26 mouse cellular contexts compared by ENCODE assay signal in the genomic region with DNA sequence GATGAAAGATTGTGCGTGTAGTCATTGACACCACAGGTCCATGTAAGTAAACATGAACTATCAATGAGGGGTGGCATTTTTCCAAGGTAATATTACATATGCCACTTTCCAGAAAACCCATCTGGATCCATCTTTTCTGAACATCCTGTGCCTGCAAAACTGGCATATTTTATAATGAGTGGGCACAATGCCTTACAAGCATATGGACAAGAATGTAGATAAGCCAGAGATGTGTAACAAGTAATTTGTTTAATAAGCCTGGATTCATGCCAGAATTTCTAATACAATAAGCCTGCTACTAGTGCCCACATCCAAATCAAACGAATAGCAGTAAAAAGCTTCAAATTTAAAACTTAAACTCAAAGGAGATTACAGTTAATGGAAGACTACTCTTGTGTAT.
A peak's percentile ranks its signal among the peaks of the same experiment; 100 is the strongest.
DNase-seq lines count a peak whose midpoint lies in the region; ATAC-seq and TF ChIP-seq lines count a peak whose summit lies in the region.
"Had no signal": no experiment of that assay in that cellular context is flagged by ENCODE, and none has a peak within 500 bp of the region (broad histone marks: within the 10 kb centered on the region; RNA-seq: fewer than 3 reads in every experiment).

No protein-coding gene starts in this region.

- no peaks in the 10 kb centered on the region for H3K36me3 ChIP-seq in forebrain, embryonic 13.5 days (ENCODE audit: poor library complexity, severe bottlenecking)
- no peaks in the 10 kb centered on the region for H3K36me3 ChIP-seq in forebrain, embryonic 12.5 days (replicated peaks)
- no peaks in the 10 kb centered on the region for H3K36me3 ChIP-seq in midbrain, postnatal 0 days (ENCODE audit: insufficient read depth, low read length)
- H3K36me3 ChIP-seq in midbrain, embryonic 16.5 days (ENCODE audit: control insufficient read depth, insufficient read depth, low read length) = no peaks in the 10 kb centered on the region
- H3K36me3 ChIP-seq: embryonic facial prominence, embryonic 13.5 days; heart, embryonic 13.5 days; liver, embryonic 13.5 days; midbrain, embryonic 12.5 days had no signal

- peak; percentile 3 to 32 for DNase-seq in layer of hippocampus, adult 18-20 months (ENCODE audit: low spot score in 2 of 2)
- DNase-seq in layer of hippocampus, postnatal 36 days = no peak
- peak; percentile 21 for DNase-seq in midbrain, postnatal 0 days (ENCODE audit: low spot score)
- peak; percentile 32 for DNase-seq in layer of hippocampus, adult 9-11 months
- no peak for DNase-seq in right cerebral cortex, adult 2 months (ENCODE audit: low spot score in 2 of 2)
- DNase-seq: adrenal gland, postnatal 25 days; cerebellum, adult 11 months; cerebellum, adult 9-10 months; gastrocnemius, postnatal 10 days; heart, postnatal 10 days; kidney, adult 18-20 months; kidney, postnatal 36 days; liver, embryonic 13.5 days; lung, adult 18-20 months; lung, postnatal 4 days; spleen, adult 18-20 months; thymus, postnatal 14 days had no signal

- ATAC-seq in forebrain, embryonic 13.5 days = peak; percentile 53; the same call in 1 of the 2 replicates
- no peak for ATAC-seq in forebrain, embryonic 12.5 days (ENCODE audit: low FRiP score)
- ATAC-seq in midbrain, postnatal 0 days (ENCODE audit: low FRiP score) = no peak
- ATAC-seq in midbrain, embryonic 16.5 days = no peak
- ATAC-seq: lung, postnatal 0 days had no signal

- no peak overlapping the region for H3K4me2 ChIP-seq in forebrain, embryonic 13.5 days
- no peak overlapping the region for H3K4me2 ChIP-seq in forebrain, embryonic 12.5 days
- H3K4me2 ChIP-seq in midbrain, postnatal 0 days (ENCODE audit: low read depth, low read length, poor library complexity, severe bottlenecking) = no peak overlapping the region
- H3K4me2 ChIP-seq in midbrain, embryonic 16.5 days (ENCODE audit: low read length) = no peak overlapping the region
- H3K4me2 ChIP-seq: embryonic facial prominence, embryonic 13.5 days; heart, embryonic 13.5 days; hindbrain, embryonic 14.5 days; liver, embryonic 13.5 days; midbrain, embryonic 12.5 days had no signal

- H3K9ac ChIP-seq in forebrain, embryonic 13.5 days = no peak overlapping the region
- no peak overlapping the region for H3K9ac ChIP-seq in forebrain, embryonic 12.5 days
- H3K9ac ChIP-seq in midbrain, postnatal 0 days (replicated peaks; ENCODE audit: low read length, poor library complexity, severe bottlenecking) = no peak overlapping the region
- no peak overlapping the region for H3K9ac ChIP-seq in midbrain, embryonic 16.5 days (ENCODE audit: low read depth, low read length)
- H3K9ac ChIP-seq: embryonic facial prominence, embryonic 13.5 days; heart, embryonic 13.5 days; hindbrain, embryonic 14.5 days; liver, embryonic 13.5 days; midbrain, embryonic 12.5 days had no signal

- no peak overlapping the region for H3K4me3 ChIP-seq in forebrain, embryonic 13.5 days
- no peak overlapping the region for H3K4me3 ChIP-seq in forebrain, embryonic 12.5 days (replicated peaks)
- H3K4me3 ChIP-seq in midbrain, postnatal 0 days (ENCODE audit: low read depth, low read length) = no peak overlapping the region
- no peak overlapping the region for H3K4me3 ChIP-seq in midbrain, embryonic 16.5 days (ENCODE audit: low read depth, low read length)
- H3K4me3 ChIP-seq: embryonic facial prominence, embryonic 13.5 days; heart, embryonic 13.5 days; liver, embryonic 13.5 days; megakaryocyte, embryonic 14.5 days; midbrain, embryonic 12.5 days had no signal

- no peaks in the 10 kb centered on the region for H3K9me3 ChIP-seq in forebrain, embryonic 13.5 days (replicated peaks)
- H3K9me3 ChIP-seq in forebrain, embryonic 12.5 days = no peaks in the 10 kb centered on the region
- no peaks in the 10 kb centered on the region for H3K9me3 ChIP-seq in midbrain, postnatal 0 days (ENCODE audit: low read length)
- no peaks in the 10 kb centered on the region for H3K9me3 ChIP-seq in midbrain, embryonic 16.5 days (replicated peaks; ENCODE audit: control insufficient read depth, low read length, poor library complexity, severe bottlenecking)
- H3K9me3 ChIP-seq: embryonic facial prominence, embryonic 13.5 days; heart, embryonic 13.5 days; liver, embryonic 13.5 days; megakaryocyte, embryonic 14.5 days; midbrain, embryonic 12.5 days had no signal

- no peak overlapping the region for H3K27ac ChIP-seq in forebrain, embryonic 13.5 days
- no peak overlapping the region for H3K27ac ChIP-seq in forebrain, embryonic 12.5 days
- no peak overlapping the region for H3K27ac ChIP-seq in midbrain, postnatal 0 days (ENCODE audit: low read depth, low read length)
- H3K27ac ChIP-seq in midbrain, embryonic 16.5 days (ENCODE audit: low read length) = no peak overlapping the region
- H3K27ac ChIP-seq: embryonic facial prominence, embryonic 13.5 days; heart, embryonic 13.5 days; hindbrain, embryonic 14.5 days; liver, embryonic 13.5 days; midbrain, embryonic 12.5 days had no signal

- no peak for TF ChIP-seq CTCF in midbrain, postnatal 0 days (IDR thresholded peaks at IDR 0.05)

- H3K4me1 ChIP-seq in forebrain, embryonic 13.5 days = no peaks in the 10 kb centered on the region
- H3K4me1 ChIP-seq in forebrain, embryonic 12.5 days = no peaks in the 10 kb centered on the region
- H3K4me1 ChIP-seq in midbrain, postnatal 0 days (ENCODE audit: insufficient read depth, low read length) = no peaks in the 10 kb centered on the region
- H3K4me1 ChIP-seq in midbrain, embryonic 16.5 days (ENCODE audit: control insufficient read depth, insufficient read depth, low read length) = no peaks in the 10 kb centered on the region
- H3K4me1 ChIP-seq: embryonic facial prominence, embryonic 13.5 days; heart, embryonic 13.5 days; liver, embryonic 13.5 days; megakaryocyte, embryonic 14.5 days; midbrain, embryonic 12.5 days had no signal

- H3K27me3 ChIP-seq in forebrain, embryonic 13.5 days = no peaks in the 10 kb centered on the region
- no peaks in the 10 kb centered on the region for H3K27me3 ChIP-seq in forebrain, embryonic 12.5 days
- H3K27me3 ChIP-seq in midbrain, postnatal 0 days (ENCODE audit: insufficient read depth, low read length) = no peaks in the 10 kb centered on the region
- H3K27me3 ChIP-seq in midbrain, embryonic 16.5 days (ENCODE audit: control insufficient read depth, insufficient read depth, low read depth, low read length) = no peaks in the 10 kb centered on the region
- H3K27me3 ChIP-seq: embryonic facial prominence, embryonic 13.5 days; heart, embryonic 13.5 days; liver, embryonic 13.5 days; megakaryocyte, embryonic 14.5 days; midbrain, embryonic 12.5 days had no signal

- 76% methylated on average over 2 of the region's 2 CpGs for whole genome bisulfite sequencing in forebrain, embryonic 13.5 days
- 80% methylated on average over 2 of the region's 2 CpGs for WGBS in forebrain, embryonic 12.5 days
- 75% methylated on average over 2 of the region's 2 CpGs for WGBS in midbrain, postnatal 0 days
- 75% methylated on average over 2 of the region's 2 CpGs for WGBS in midbrain, embryonic 16.5 days

Comparison
In these comparisons a context has a peak if more than half of its experiments do, and no peak if none do; other contexts are left out.
1. DNase-seq: peak in layer of hippocampus, adult 18-20 months (2 of 2), midbrain, postnatal 0 days (single experiment) and layer of hippocampus, adult 9-11 months (single experiment); none in layer of hippocampus, postnatal 36 days (0 of 2) and right cerebral cortex, adult 2 months (0 of 2).